Mouse (Mus musculus) cerebellum, adult 11 months (tissue): ENCODE data around the gene Scgb1b10.
"Not testable (repeated sequence)": the region's sequence is repeated elsewhere in the genome, so short reads cannot be mapped to it uniquely, and the experiment has no call there.

ENCODE experiments used
- DNase-seq: peaks from one replicate; pipeline ENCODE4 v3.0.0; 2022

The Scgb1b10 gene

DNA sequence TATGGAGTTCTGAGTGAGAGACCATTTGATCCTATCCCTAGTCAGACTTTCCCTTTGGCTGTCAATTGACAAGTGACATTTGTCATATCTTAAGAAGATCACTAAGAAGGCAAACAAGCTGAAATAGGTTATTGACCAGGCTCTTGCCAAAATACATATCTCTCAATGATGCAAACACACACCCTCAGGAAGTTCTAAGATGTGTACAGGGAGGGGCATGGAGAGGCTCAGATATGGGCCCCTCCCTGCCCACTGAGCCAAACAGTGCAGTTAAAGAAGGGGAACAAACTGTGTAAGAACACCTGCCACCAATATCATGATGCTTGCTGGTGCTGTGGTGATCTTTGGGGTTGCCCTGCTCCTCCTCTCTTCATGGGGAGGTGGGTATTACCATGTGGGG lies at the start of gene Scgb1b10:
Gene Scgb1b10, plus strand, starts transcription at position 301 of the 400 bp plus-strand sequence.
- DNase-seq = not testable (repeated sequence)
